In the genomic region with DNA sequence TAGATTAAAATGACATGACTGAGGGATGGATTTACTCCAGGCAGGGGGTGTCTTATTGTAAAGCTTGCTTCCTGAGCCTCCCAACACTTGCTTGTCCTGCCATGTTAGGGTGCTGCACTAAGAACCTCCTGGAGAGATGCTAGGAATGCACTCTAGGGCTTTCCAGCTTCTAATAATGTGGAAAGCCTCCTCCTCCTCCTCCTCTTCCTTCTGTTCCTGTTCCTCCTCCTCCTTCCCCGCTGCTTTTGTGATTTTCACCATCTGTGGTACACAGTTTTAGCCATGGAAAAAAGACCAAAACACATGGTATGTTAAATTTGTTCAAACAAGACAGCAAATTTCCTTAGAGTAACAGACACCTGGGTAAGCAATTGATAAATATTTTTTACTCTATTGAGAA, we compare ENCODE assay signal across 28 mouse cellular contexts. TPM values are rescaled to one million over a fixed set of nuclear protein-coding genes. Genes with fewer than 3 reads are reported as not detected.
"Had no signal": no experiment of that assay in that cellular context is flagged by ENCODE, and none has a peak within 500 bp of the region (broad histone marks: within the 10 kb centered on the region; RNA-seq: fewer than 3 reads in every experiment).

No protein-coding gene starts in this region.

- H3K27ac ChIP-seq: heart, adult 2 months; heart, embryonic 13.5 days; heart, embryonic 15.5 days; hindbrain, embryonic 13.5 days; hindbrain, embryonic 15.5 days; hindbrain, postnatal 0 days; kidney, embryonic 15.5 days; kidney, postnatal 0 days; left cerebral cortex, adult 2 months; limb, embryonic 10.5 days; limb, embryonic 12.5 days; liver, embryonic 13.5 days; liver, embryonic 15.5 days had no signal

- DNase-seq: gastrocnemius, postnatal 14 days; gastrocnemius, postnatal 36 days; heart, adult 11 months; heart, adult 2 months; heart, postnatal 14 days; heart, postnatal 36 days; kidney, adult 11 months; kidney, adult 2 months; kidney, adult 9 months; kidney, postnatal 14 days; kidney, postnatal 4 days; liver; liver, embryonic 13.5 days had no signal

- ATAC-seq: hindbrain, postnatal 0 days; intestine, embryonic 16.5 days had no signal

- H3K4me3 ChIP-seq: heart, adult 2 months; heart, embryonic 13.5 days; heart, embryonic 15.5 days; hindbrain, embryonic 13.5 days; hindbrain, embryonic 15.5 days; kidney, embryonic 15.5 days; left cerebral cortex, adult 2 months; limb, embryonic 10.5 days; limb, embryonic 12.5 days; liver, embryonic 13.5 days; liver, embryonic 15.5 days had no signal

RNA-seq across cellular contexts. Expression of gene Dlx5, which starts 43.4 kb away (rescaled TPM):
- total RNA-seq: gastrocnemius, adult 18-20 months; gastrocnemius, adult 8-10 months; gastrocnemius, postnatal 14 days; gastrocnemius, postnatal 36 days; hematopoietic stem cell, adult 5-6 weeks; hindbrain, postnatal 0 days had no signal
